Mouse (Mus musculus) heart, embryonic 10.5 days (tissue): ENCODE results near the gene Col18a1. TPM values are rescaled to one million over a fixed set of nuclear protein-coding genes. Genes with fewer than 3 reads are reported as not detected.

ENCODE experiments used
- DNase-seq: peaks from one replicate; pipeline ENCODE4 v3.0.0-alpha.2; 2017; ENCODE audit warnings: low spot score
- H3K27ac ChIP-seq: fragments of 300-500 bp; sonication (generic); 2 replicates; pipeline ENCODE4 v1.5.1; 2016; ENCODE audit warnings: mild to moderate bottlenecking
- H3K27me3 ChIP-seq: fragments of 300-500 bp; sonication (generic); 2 replicates; pipeline ENCODE4 v1.6.1; 2016; ENCODE audit warnings: mild to moderate bottlenecking; ENCODE audit not compliant: poor library complexity, insufficient read depth, severe bottlenecking
- H3K36me3 ChIP-seq: fragments of 300-500 bp; sonication (generic); 2 replicates; pipeline ENCODE4 v1.6.1; 2016; ENCODE audit warnings: mild to moderate bottlenecking, moderate library complexity
- H3K4me1 ChIP-seq: fragments of 300-500 bp; sonication (generic); 2 replicates; pipeline ENCODE4 v1.6.1; 2016; ENCODE audit warnings: mild to moderate bottlenecking
- H3K4me3 ChIP-seq: fragments of 300-500 bp; sonication (generic); 2 replicates; pipeline ENCODE4 v1.5.1; 2016; ENCODE audit warnings: mild to moderate bottlenecking, moderate library complexity
- H3K9me3 ChIP-seq: fragments of 300-500 bp; sonication (generic); 2 replicates; pipeline ENCODE4 v1.6.1; 2016; ENCODE audit warnings: mild to moderate bottlenecking, moderate library complexity
- WGBS: fragments of 180-500 bp; shearing (Covaris S2); methylation state at CpG from one replicate; pipeline ENCODE4 v1.1.7; 2016; 5-methylcytosine and 5-hydroxymethylcytosine counted together
- polyA plus RNA-seq: library from polyadenylated mRNA; unstranded; fragments of >200 nt; fragmentation: Nextera tagmentation; extraction: Ambion mirVana; gene quantifications from 2 replicates; pipeline ENCODE4 v1.2.1, GENCODE M21; 2016

Gene Col18a1
- polyA plus RNA-seq, 1 experiment from 2014 or later, result 232 TPM

GRCm38 (mm10) chr10:77129637-77130410 lies 36.5 kb downstream of the Col18a1 start:
- 90% methylated on average over 6 of the region's 6 CpGs for WGBS
- DNase-seq, result no peak

GRCm38 (mm10) chr10:77127926-77128325 lies 38.4 kb downstream of the Col18a1 start:
- Histone ChIP-seq H3K36me3 (peaks cover 14% of the 10 kb centered on the region; the same call in 1 of the 2 replicates), H3K27ac (peak overlapping the region; percentile 30), H3K4me3 (no peak overlapping the region), H3K27me3 (no peaks in the 10 kb centered on the region), H3K4me1 (peaks cover 70% of the 10 kb centered on the region), H3K9me3 (no peaks in the 10 kb centered on the region)
- WGBS, result 68% methylated on average over 2 of the region's 2 CpGs
- DNase-seq, result no peak

More at GRCm38 (mm10) chr10:77129637-77130410, 36.5 kb downstream of the Col18a1 start:
- peaks cover 78% of the 10 kb centered on the region for H3K4me1 ChIP-seq
- no peaks in the 10 kb centered on the region for H3K9me3 ChIP-seq
- H3K36me3 ChIP-seq, result peaks cover 12% of the 10 kb centered on the region; the same call in 1 of the 2 replicates
- H3K4me3 ChIP-seq, result no peak overlapping the region
- peak overlapping the region; percentile 82; the same call in 1 of the 2 replicates for H3K27ac ChIP-seq
- H3K27me3 ChIP-seq, result no peaks in the 10 kb centered on the region

- 76% methylated on average over 2 of the region's 2 CpGs for WGBS
- no peaks in the 10 kb centered on the region for H3K9me3 ChIP-seq
- H3K36me3 ChIP-seq, result peaks cover 14% of the 10 kb centered on the region; the same call in 1 of the 2 replicates
- H3K27ac ChIP-seq, result no peak overlapping the region
- no peak for DNase-seq
- no peak overlapping the region for H3K4me3 ChIP-seq
- H3K27me3 ChIP-seq, result no peaks in the 10 kb centered on the region
- H3K4me1 ChIP-seq, result peaks cover 63% of the 10 kb centered on the region
Observed at GRCm38 (mm10) chr10:77126590-77126989, 39.8 kb downstream of the Col18a1 start.

- H3K27ac ChIP-seq, result no peak overlapping the region
- H3K27me3 ChIP-seq, result no peaks in the 10 kb centered on the region
- H3K4me1 ChIP-seq, result peaks cover 56% of the 10 kb centered on the region
- WGBS, result 91% methylated on average over 18 of the region's 18 CpGs
- no peaks in the 10 kb centered on the region for H3K9me3 ChIP-seq
- no peak for DNase-seq
- H3K36me3 ChIP-seq, result peaks cover 23% of the 10 kb centered on the region
- H3K4me3 ChIP-seq, result no peak overlapping the region
Observed at GRCm38 (mm10) chr10:77125078-77125731, 41.1 kb downstream of the Col18a1 start.

- no peak for DNase-seq
- no peak overlapping the region for H3K4me3 ChIP-seq
- H3K36me3 ChIP-seq, result peaks cover 27% of the 10 kb centered on the region
- H3K27me3 ChIP-seq, result no peaks in the 10 kb centered on the region
- WGBS, result 77% methylated on average over 8 of the region's 8 CpGs
- 0 out of 2 replicates have a peak overlapping the region, but pooled peaks have one; percentile 10 for H3K27ac ChIP-seq
- peaks cover 57% of the 10 kb centered on the region for H3K4me1 ChIP-seq
- no peaks in the 10 kb centered on the region for H3K9me3 ChIP-seq
Observed at GRCm38 (mm10) chr10:77123953-77124352, 42.4 kb downstream of the Col18a1 start.

- DNase-seq, result no peak
- Histone ChIP-seq H3K9me3 (no peaks in the 10 kb centered on the region), H3K4me3 (no peak overlapping the region), H3K36me3 (peaks cover 19% of the 10 kb centered on the region), H3K27me3 (no peaks in the 10 kb centered on the region), H3K27ac (no peak overlapping the region), H3K4me1 (peaks cover 68% of the 10 kb centered on the region)
- WGBS, result 80% methylated on average over 6 of the region's 8 CpGs
Observed at GRCm38 (mm10) chr10:77121287-77122022, 44.9 kb downstream of the Col18a1 start.

- WGBS, result 79% methylated on average over 4 of the region's 4 CpGs
- Histone ChIP-seq H3K4me1 (peaks cover 67% of the 10 kb centered on the region), H3K27me3 (no peaks in the 10 kb centered on the region), H3K9me3 (no peaks in the 10 kb centered on the region), H3K36me3 (peaks cover 19% of the 10 kb centered on the region), H3K4me3 (no peak overlapping the region), H3K27ac (no peak overlapping the region)
- DNase-seq, result no peak
Observed at GRCm38 (mm10) chr10:77120501-77120900, 45.8 kb downstream of the Col18a1 start.

GRCm38 (mm10) chr10:77119437-77119836 lies 46.9 kb downstream of the Col18a1 start:
- no peak overlapping the region for H3K27ac ChIP-seq
- no peaks in the 10 kb centered on the region for H3K9me3 ChIP-seq
- H3K36me3 ChIP-seq, result peaks cover 16% of the 10 kb centered on the region; the same call in 1 of the 2 replicates
- H3K4me3 ChIP-seq, result no peak overlapping the region
- H3K27me3 ChIP-seq, result no peaks in the 10 kb centered on the region
- H3K4me1 ChIP-seq, result peaks cover 61% of the 10 kb centered on the region
- DNase-seq, result no peak
- WGBS, result 91% methylated on average over 11 of the region's 11 CpGs

GRCm38 (mm10) chr10:77118361-77118760 lies 48.0 kb downstream of the Col18a1 start:
- Histone ChIP-seq H3K27me3 (no peaks in the 10 kb centered on the region), H3K4me3 (no peak overlapping the region), H3K9me3 (no peaks in the 10 kb centered on the region), H3K36me3 (peaks cover 13% of the 10 kb centered on the region; the same call in 1 of the 2 replicates), H3K4me1 (peaks cover 64% of the 10 kb centered on the region), H3K27ac (peak overlapping the region; percentile 32)
- DNase-seq, result no peak
- WGBS, result 76% methylated on average over 1 of the region's 1 CpGs

- 0 out of 2 replicates have a peak overlapping the region, but pooled peaks have one; percentile 36 for H3K27ac ChIP-seq
Observed at GRCm38 (mm10) chr10:77116537-77117455, 49.6 kb downstream of the Col18a1 start.

GRCm38 (mm10) chr10:77113489-77114240 lies 52.7 kb downstream of the Col18a1 start:
- Histone ChIP-seq H3K27me3 (no peaks in the 10 kb centered on the region), H3K4me1 (peaks cover 91% of the 10 kb centered on the region), H3K4me3 (no peak overlapping the region), H3K36me3 (peaks cover 21% of the 10 kb centered on the region), H3K27ac (peak overlapping the region; percentile 52), H3K9me3 (no peaks in the 10 kb centered on the region)
- DNase-seq, result no peak
- 55% methylated on average over 19 of the region's 19 CpGs for WGBS

More at GRCm38 (mm10) chr10:77116537-77117455, 49.6 kb downstream of the Col18a1 start:
- peaks cover 76% of the 10 kb centered on the region for H3K4me1 ChIP-seq
- DNase-seq, result no peak
- H3K9me3 ChIP-seq, result no peaks in the 10 kb centered on the region
- WGBS, result 39% methylated on average over 4 of the region's 4 CpGs
- H3K27me3 ChIP-seq, result no peaks in the 10 kb centered on the region
- H3K4me3 ChIP-seq, result no peak overlapping the region
- peaks cover 20% of the 10 kb centered on the region for H3K36me3 ChIP-seq
